Mouse (Mus musculus) layer of hippocampus, postnatal 14 days (tissue): ENCODE measurements at regions not wholly inside any gene's neighbourhood (a gene's known extent, or its start where the extent isn't known, plus 50 kb on each side); places are given as distances from the start of the nearest gene placed in this dataset.

Source experiments
- DNase-seq, 2 experiments: peaks; one replicate each; pipeline ENCODE4 v3.0.0; 2021 to 2022; ENCODE audit warnings: low spot score in 2 of 2, mixed read lengths in 1 of 2

- no peak for DNase-seq
Observed at GRCm38 (mm10) chr3:157710790-157711381, 144.2 kb downstream of the Ptger3 start.

GRCm38 (mm10) chr3:157699961-157700360 lies 133.3 kb downstream of the Ptger3 start:
- no peak for DNase-seq

GRCm38 (mm10) chr3:157698529-157698928 lies 131.8 kb downstream of the Ptger3 start:
- no peak for DNase-seq

GRCm38 (mm10) chr3:157695128-157696075 lies 128.7 kb downstream of the Ptger3 start:
- no peak for DNase-seq
